Mouse (Mus musculus) embryo, embryonic 11 days (tissue): ENCODE results near the gene Vmn1r55.
"Not testable (repeated sequence)": the region's sequence is repeated elsewhere in the genome, so short reads cannot be mapped to it uniquely, and the experiment has no call there.

Experiments
- DNase-seq: peaks from one replicate; pipeline ENCODE4 v3.0.0-alpha.2; 2015

Gene Vmn1r55

GRCm38 (mm10) chr7:5149570-5149969, at the start of gene Vmn1r55:
Gene Vmn1r55 (minus strand): TSS chr7:5149670.
- DNase-seq: not testable (repeated sequence)

DNA sequence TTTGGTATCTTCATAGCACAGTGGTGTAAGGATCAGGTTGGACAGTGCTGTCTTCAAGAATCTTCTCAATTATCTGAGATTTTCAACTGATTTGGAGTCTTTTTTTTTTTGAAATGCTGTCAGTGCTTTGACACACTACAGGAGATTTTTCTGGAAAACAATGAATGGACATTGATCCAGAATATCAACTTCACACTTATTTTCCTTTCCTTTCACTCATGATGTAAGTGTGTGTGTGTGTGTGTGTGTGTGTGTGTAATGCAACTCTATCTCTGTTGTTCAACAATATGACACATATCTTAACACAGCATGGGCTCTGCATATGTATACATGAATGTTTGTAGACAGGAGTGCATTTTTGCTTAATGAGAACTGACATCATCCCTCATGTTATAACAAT, 47.2 kb upstream of the Vmn1r55 start, which contains the start of gene Vmn1r56:
TSS of gene Vmn1r56 (minus strand) at position 101 of the 400 bp plus-strand sequence.
- not testable (repeated sequence) for DNase-seq

DNA sequence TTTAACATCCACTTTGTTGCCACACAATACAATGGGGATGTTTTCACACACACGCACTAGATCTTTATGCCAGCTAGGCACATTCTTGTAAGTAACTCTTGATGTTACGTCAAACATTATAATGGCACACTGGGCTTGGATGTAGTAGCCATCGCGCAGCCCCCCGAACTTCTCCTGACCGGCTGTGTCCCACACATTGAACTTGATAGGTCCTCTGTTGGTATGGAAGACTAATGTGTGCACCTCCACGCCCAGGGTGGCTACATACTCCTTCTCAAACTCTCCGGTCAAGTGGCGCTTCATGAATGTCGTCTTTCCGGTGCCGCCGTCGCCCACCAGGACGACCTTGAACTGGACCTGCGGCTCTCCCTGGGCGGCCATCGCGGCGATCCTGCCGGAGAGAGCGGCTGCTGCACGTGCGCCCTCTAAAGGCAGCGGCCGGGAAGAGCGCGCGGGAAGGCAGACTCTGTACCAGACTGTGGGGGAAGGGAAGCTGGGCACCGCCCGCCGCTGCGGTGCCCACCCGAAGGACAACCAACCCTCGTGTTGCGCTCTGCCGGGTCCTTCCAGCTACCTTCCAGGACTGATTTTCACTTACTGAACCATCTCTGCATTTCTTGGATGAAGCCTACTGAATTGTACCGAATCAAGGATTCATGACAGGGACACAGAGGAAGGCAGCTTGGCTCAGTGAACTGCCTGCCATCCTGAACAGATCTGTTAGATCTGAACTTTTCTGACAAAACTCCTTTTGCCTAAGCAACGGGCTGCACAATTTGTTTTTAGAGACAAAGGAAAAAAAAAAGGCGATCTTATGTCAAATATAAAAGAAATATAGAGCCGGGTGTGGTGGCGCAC, 23.7 kb downstream of the Vmn1r55 start, which contains the start of gene Rasl2-9:
TSS of gene Rasl2-9 (minus strand) at position 402 of the 858 bp plus-strand sequence.
- DNase-seq: peak; percentile 76

DNA sequence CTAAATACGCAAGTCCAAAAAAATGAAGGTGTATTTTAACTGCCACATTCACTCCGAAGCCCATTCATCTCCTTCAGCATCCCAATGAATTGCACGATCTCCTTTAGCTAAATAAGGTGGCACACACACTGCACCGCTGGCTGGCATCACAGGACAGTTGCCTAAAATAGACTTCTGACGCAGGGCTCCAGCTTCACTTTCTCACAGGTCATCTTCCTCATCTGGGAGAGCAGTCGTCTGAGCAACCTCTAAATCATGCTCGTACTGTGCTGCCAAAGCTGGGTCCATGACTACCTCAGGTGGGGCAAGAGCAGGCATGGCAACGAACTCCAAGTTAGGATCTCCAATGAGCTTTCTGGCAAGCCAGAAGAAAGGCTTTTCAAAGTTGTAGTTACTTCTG, 24.4 kb downstream of the Vmn1r55 start:
- no peak for DNase-seq

DNA sequence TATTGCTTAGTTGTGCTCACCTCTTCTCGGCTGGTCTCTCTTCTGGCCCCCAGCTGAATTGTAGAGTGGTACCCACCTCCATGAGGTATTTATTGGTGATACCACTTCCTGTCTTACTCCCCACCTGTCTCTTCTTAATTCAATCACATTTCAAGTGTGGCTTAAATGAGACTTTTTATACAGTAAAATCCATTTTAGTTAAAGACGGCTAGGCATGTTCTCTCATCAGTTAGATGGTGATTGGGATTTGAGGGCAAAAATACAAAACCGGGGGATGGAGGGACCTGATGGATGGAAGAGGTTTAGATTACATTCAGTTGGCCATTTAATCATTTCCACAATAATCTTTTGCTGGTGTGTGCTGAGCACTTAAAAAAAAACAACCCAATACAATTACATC, 32.6 kb downstream of the Vmn1r55 start, which contains the start of gene Rfpl4:
TSS of gene Rfpl4 (minus strand) at position 101 of the 400 bp plus-strand sequence.
- no peak for DNase-seq

GRCm38 (mm10) chr7:5112701-5113100, 36.8 kb downstream of the Vmn1r55 start:
- no peak for DNase-seq

GRCm38 (mm10) chr7:5109301-5109700, 40.2 kb downstream of the Vmn1r55 start:
- DNase-seq: no peak

GRCm38 (mm10) chr7:5108272-5108671, 41.2 kb downstream of the Vmn1r55 start:
- DNase-seq: no peak

DNA sequence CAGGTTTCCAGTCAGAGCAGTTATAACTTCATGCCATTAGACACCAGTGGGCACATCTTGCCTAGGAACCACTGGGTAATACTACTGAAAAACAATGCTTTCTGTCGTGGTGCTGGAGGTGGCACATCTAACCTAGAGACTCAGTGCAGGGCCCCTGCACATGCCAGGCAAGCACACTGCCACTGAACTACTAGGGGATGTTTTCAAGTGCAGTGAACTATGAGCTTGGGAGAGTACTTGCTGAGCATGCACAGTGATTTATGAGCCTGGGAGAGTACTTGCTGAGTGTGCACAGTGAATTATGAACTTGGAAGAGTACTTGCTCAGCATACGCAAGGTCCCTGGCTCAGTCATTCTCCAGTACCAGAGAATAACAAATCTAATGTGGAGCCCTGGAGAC, 46.9 kb downstream of the Vmn1r55 start:
- DNase-seq: no peak

GRCm38 (mm10) chr7:5101066-5101663, 48.3 kb downstream of the Vmn1r55 start:
- no peak for DNase-seq

GRCm38 (mm10) chr7:5099796-5100195, 49.7 kb downstream of the Vmn1r55 start:
- no peak for DNase-seq

DNA sequence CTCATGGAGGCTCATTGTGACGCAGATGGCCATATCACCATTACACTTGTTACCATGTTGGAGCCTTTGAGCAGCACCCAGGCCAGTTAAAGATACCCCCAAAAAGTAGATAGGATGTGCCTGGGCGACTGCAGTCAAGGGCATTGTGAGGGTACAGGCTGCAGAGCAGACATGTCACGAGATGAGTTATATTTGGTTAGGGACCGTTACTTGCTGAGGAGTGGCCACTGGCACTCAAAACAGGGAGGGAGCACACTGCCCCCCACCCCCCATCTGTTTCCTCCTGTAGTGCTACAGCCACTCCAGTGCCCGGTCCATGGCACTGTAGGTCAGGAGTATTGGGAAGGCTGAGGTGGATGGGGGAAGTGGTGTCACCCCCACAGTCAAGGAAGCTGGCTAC, 50.7 kb downstream of the Vmn1r55 start:
- no peak for DNase-seq

- no peak for DNase-seq
Measured at GRCm38 (mm10) chr7:5092831-5093510, 56.5 kb downstream of the Vmn1r55 start.

- DNase-seq: no peak
Measured at GRCm38 (mm10) chr7:5092381-5092780, 57.1 kb downstream of the Vmn1r55 start.

GRCm38 (mm10) chr7:5091008-5091728, 58.3 kb downstream of the Vmn1r55 start:
- no peak for DNase-seq

GRCm38 (mm10) chr7:5089853-5090252, 59.6 kb downstream of the Vmn1r55 start:
- DNase-seq: no peak

- no peak for DNase-seq
Measured at GRCm38 (mm10) chr7:5087886-5088285, 61.6 kb downstream of the Vmn1r55 start.

- DNase-seq: no peak
Measured at GRCm38 (mm10) chr7:5086921-5087440, 62.5 kb downstream of the Vmn1r55 start.

DNA sequence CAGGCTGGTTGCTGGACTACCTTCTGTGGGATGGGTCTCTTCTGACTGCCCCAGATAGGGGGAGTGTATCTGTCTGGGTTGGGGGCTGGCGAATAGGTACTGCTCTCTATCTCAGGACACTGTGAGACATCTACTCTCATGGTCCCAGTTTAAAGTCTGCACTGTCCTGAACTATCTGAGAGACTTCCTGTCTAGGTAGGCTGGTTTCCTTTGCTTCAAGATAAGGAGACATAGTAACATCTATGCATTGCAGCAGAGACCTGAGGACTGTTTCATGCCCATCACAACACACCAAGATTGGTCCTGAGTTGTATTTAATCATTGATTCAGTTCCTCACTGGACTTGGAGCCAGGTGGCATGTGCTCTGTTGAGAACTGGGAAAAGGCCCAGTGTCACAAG, 64.0 kb downstream of the Vmn1r55 start:
- no peak for DNase-seq

DNA sequence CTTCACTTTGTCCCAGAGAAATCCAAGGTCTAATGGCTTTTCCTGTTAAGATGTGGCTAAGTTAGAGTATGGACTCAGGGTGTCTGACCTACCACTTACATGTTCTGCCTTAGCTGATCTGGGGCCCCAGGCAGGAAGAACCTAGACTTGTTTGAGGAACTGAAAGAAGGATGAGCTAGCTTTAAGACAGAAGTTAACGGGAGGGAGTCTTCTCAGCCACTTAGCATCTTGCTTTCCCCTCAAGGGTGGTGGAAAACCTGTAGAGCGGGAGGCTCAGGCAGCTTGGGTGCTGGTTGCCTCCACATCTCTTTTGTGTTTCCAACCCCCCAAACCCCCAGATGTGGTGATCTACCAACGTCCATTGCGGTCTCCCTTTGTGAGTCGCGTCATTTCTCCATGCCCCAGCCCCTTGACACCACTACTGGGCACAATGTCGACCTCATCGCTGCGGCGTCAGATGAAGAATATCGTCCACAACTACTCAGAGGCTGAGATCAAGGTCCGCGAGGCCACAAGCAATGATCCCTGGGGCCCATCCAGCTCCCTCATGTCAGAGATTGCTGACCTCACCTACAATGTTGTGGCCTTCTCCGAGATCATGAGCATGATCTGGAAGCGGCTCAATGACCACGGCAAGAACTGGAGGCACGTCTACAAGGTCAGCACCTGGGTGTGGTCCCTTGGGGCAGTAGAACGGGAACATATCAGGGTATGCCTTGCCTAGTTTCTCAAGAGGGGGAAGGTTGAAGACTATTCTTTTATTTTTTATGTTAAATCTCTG, 66.0 kb downstream of the Vmn1r55 start:
- DNase-seq: no peak

- DNase-seq: no peak
Measured at GRCm38 (mm10) chr7:5081939-5082338, 67.5 kb downstream of the Vmn1r55 start.

- no peak for DNase-seq
Measured at GRCm38 (mm10) chr7:5081241-5081640, 68.2 kb downstream of the Vmn1r55 start.
